ENCODE assay signal across 20 mouse cellular contexts in genomic region chr2:30252521-30252920, GRCm38 (mm10). TPM values are rescaled to one million over a fixed set of nuclear protein-coding genes. Genes with fewer than 3 reads are reported as not detected.
DNase-seq lines count a peak whose midpoint lies in the region; ATAC-seq and TF ChIP-seq lines count a peak whose summit lies in the region.
"Had no signal": no experiment of that assay in that cellular context is flagged by ENCODE, and none has a peak within 500 bp of the region (broad histone marks: within the 10 kb centered on the region; RNA-seq: fewer than 3 reads in every experiment).

No protein-coding gene starts in this region.

- no peaks in the 10 kb centered on the region for H3K9me3 ChIP-seq in stomach, embryonic 14.5 days (ENCODE audit: control insufficient read depth, low read depth, low read length)
- H3K9me3 ChIP-seq: embryonic facial prominence, embryonic 15.5 days; forebrain, embryonic 15.5 days; limb, embryonic 13.5 days had no signal

- TF ChIP-seq CTCF in heart, adult 2 months (IDR thresholded peaks at IDR 0.05) = no peak
- TF ChIP-seq CTCF in left cerebral cortex, adult 2 months (IDR thresholded peaks at IDR 0.05) = no peak

- H3K4me2 ChIP-seq in stomach, embryonic 14.5 days (replicated peaks; ENCODE audit: low read depth, low read length) = no peak overlapping the region
- H3K4me2 ChIP-seq: embryonic facial prominence, embryonic 15.5 days; forebrain, embryonic 15.5 days; limb, embryonic 13.5 days; lung, embryonic 14.5 days had no signal

- ATAC-seq in stomach, embryonic 14.5 days (ENCODE audit: insufficient number of reproducible peaks, insufficient read depth, low FRiP score, low read depth) = no peak
- ATAC-seq: forebrain, embryonic 15.5 days; hindbrain, embryonic 16.5 days; midbrain, embryonic 16.5 days had no signal

- no peak for TF ChIP-seq POLR2A in heart, adult 2 months (IDR thresholded peaks at IDR 0.05; ENCODE audit: insufficient read depth, low read depth, low read length)

- H3K27me3 ChIP-seq in heart, adult 2 months (ENCODE audit: control insufficient read depth, insufficient read depth, low read length) = no peaks in the 10 kb centered on the region
- no peaks in the 10 kb centered on the region for H3K27me3 ChIP-seq in stomach, embryonic 14.5 days (ENCODE audit: control insufficient read depth, insufficient read depth, low read length)
- H3K27me3 ChIP-seq: embryonic facial prominence, embryonic 15.5 days; forebrain, embryonic 15.5 days; limb, embryonic 13.5 days had no signal

- 45% methylated on average over 3 of the region's 3 CpGs for WGBS in heart, adult 2 months
- WGBS in stomach, embryonic 14.5 days = 63% methylated on average over 3 of the region's 3 CpGs

- peak overlapping the region; percentile 70 for H3K27ac ChIP-seq in heart, adult 2 months
- peak overlapping the region; percentile 67; the same call in 1 of the 2 replicates for H3K27ac ChIP-seq in left cerebral cortex, adult 2 months
- H3K27ac ChIP-seq in stomach, embryonic 14.5 days (ENCODE audit: low read length) = peak overlapping the region; percentile 64
- H3K27ac ChIP-seq: forebrain, embryonic 15.5 days; limb, embryonic 13.5 days had no signal

- H3K4me3 ChIP-seq in heart, adult 2 months = no peak overlapping the region
- no peak overlapping the region for H3K4me3 ChIP-seq in left cerebral cortex, adult 2 months
- H3K4me3 ChIP-seq in stomach, embryonic 14.5 days (ENCODE audit: low read depth, low read length) = no peak overlapping the region
- H3K4me3 ChIP-seq: embryonic facial prominence, embryonic 15.5 days; forebrain, embryonic 15.5 days; limb, embryonic 13.5 days had no signal

- H3K4me1 ChIP-seq in heart, adult 2 months (ENCODE audit: control insufficient read depth, insufficient read depth, low read length) = peaks cover 38% of the 10 kb centered on the region
- peaks cover 7% of the 10 kb centered on the region; the same call in 1 of the 2 replicates for H3K4me1 ChIP-seq in stomach, embryonic 14.5 days (ENCODE audit: control insufficient read depth, insufficient read depth, low read length)
- H3K4me1 ChIP-seq: forebrain, embryonic 15.5 days had no signal

- H3K9ac ChIP-seq in heart, adult 2 months (ENCODE audit: low read depth, low read length) = peak overlapping the region; percentile 22; the same call in 1 of the 2 replicates
- no peak overlapping the region for H3K9ac ChIP-seq in stomach, embryonic 14.5 days (replicated peaks; ENCODE audit: low read depth, low read length)
- H3K9ac ChIP-seq: embryonic facial prominence, embryonic 15.5 days; forebrain, embryonic 15.5 days; limb, embryonic 13.5 days; lung, embryonic 14.5 days had no signal

- DNase-seq in heart, adult 2 months = peak in 1 of 2 experiments; percentile 10
- no peak for DNase-seq in heart, postnatal 4 days
- DNase-seq in left cerebral cortex, adult 2 months (ENCODE audit: extremely low spot score in 1 of 2, low spot score in 2 of 2) = no peak
- no peak for DNase-seq in left cerebral cortex, adult 8-10 months (ENCODE audit: low spot score in 2 of 2)
- peak; percentile 62 for DNase-seq in brain, adult 2 months (ENCODE audit: low read depth, low spot score)
- no peak for DNase-seq in urinary bladder, postnatal 36 days (ENCODE audit: low spot score in 2 of 2)
- no peak for DNase-seq in right cerebral cortex, postnatal 25 days
- DNase-seq: gastrocnemius, postnatal 25 days; kidney, postnatal 25 days; lung, embryonic 14.5 days; right cerebral cortex, adult 18-20 months had no signal

- intact Hi-C loops in heart, adult 2 months (cut with DNase I) = no loop called here
- intact Hi-C loops in left cerebral cortex, adult 2 months (cut with DNase I) = no loop called here

- no peak for TF ChIP-seq EP300 in heart, adult 2 months (IDR thresholded peaks at IDR 0.05; ENCODE audit: insufficient read depth, low read depth, low read length)

- H3K36me3 ChIP-seq in heart, adult 2 months (ENCODE audit: control insufficient read depth, insufficient read depth, low read length) = peaks cover 35% of the 10 kb centered on the region
- peaks cover 47% of the 10 kb centered on the region for H3K36me3 ChIP-seq in stomach, embryonic 14.5 days (ENCODE audit: control insufficient read depth, insufficient read depth, low read length)

- H3K79me2 ChIP-seq in heart, adult 2 months (replicated peaks; ENCODE audit: control insufficient read depth, insufficient read depth, low read length) = peaks cover 12% of the 10 kb centered on the region

RNA-seq across cellular contexts. Expression of gene Gm28035, which starts 12.2 kb away (rescaled TPM):
- 1 to 10 TPM; 4.6 to 6.0 TPM for total RNA-seq in heart, adult 2 months (2021)
- 7.6 and 14.7 TPM in 2 replicates for polyA plus RNA-seq in heart, adult 2 months (2012; rRNA removed)
- 1 to 10 TPM in 1 of 2 experiments, under 1 TPM in 1; 0.88 to 1.5 TPM for total RNA-seq in heart, postnatal 4 days (2021)
- 10 to 100 TPM; 11.3 to 15.1 TPM for total RNA-seq in left cerebral cortex, adult 2 months (2021)
- total RNA-seq in left cerebral cortex, adult 8-10 months (2022) = 1 to 10 TPM; 3.8 to 8.8 (median 5.5) TPM
- polyA plus RNA-seq in stomach, embryonic 14.5 days (2014; fragmentation: Nextera tagmentation; extraction: Ambion mirVana) = 0.13 and 0.25 TPM in 2 replicates
- total RNA-seq: common myeloid progenitor, adult 5-6 weeks had no signal

RNA-seq across cellular contexts. Expression of gene Phyhd1, which starts 13.5 kb away (rescaled TPM):
- 100 to 1,000 TPM; 112 to 148 TPM for total RNA-seq in heart, adult 2 months (2021)
- 108 and 180 TPM in 2 replicates for polyA plus RNA-seq in heart, adult 2 months (2012; rRNA removed)
- 10 to 100 TPM; 20.6 to 26.0 TPM for total RNA-seq in heart, postnatal 4 days (2021)
- total RNA-seq in left cerebral cortex, adult 2 months (2021) = 10 to 100 TPM; 21.7 to 27.3 TPM
- total RNA-seq in left cerebral cortex, adult 8-10 months (2022) = 10 to 100 TPM; 16.6 to 22.2 (median 19.5) TPM
- polyA plus RNA-seq in stomach, embryonic 14.5 days (2014; fragmentation: Nextera tagmentation; extraction: Ambion mirVana) = 16.2 and 17.6 TPM in 2 replicates

RNA-seq across cellular contexts. Expression of gene Lrrc8a, which starts 15.0 kb away (rescaled TPM):
- total RNA-seq in heart, adult 2 months (2021) = 10 to 100 TPM; 68.2 to 83.3 TPM
- polyA plus RNA-seq in heart, adult 2 months (2012; rRNA removed) = 46.4 and 49.1 TPM in 2 replicates
- total RNA-seq in heart, postnatal 4 days (2021) = 10 to 100 TPM; 56.3 to 59.2 TPM
- total RNA-seq in left cerebral cortex, adult 2 months (2021) = 10 to 100 TPM; 60.8 to 62.0 TPM
- 10 to 100 TPM; 59.1 to 67.0 (median 61.5) TPM for total RNA-seq in left cerebral cortex, adult 8-10 months (2022)
- 50.0 and 51.9 TPM in 2 replicates for polyA plus RNA-seq in stomach, embryonic 14.5 days (2014; fragmentation: Nextera tagmentation; extraction: Ambion mirVana)

RNA-seq across cellular contexts. Expression of gene Gm28038, which starts 28.3 kb away (rescaled TPM):
- total RNA-seq in heart, adult 2 months (2021) = 1 to 10 TPM; 2.6 to 6.3 TPM
- not detected in 2 replicates for polyA plus RNA-seq in heart, adult 2 months (2012; rRNA removed)
- total RNA-seq in heart, postnatal 4 days (2021) = 1 to 10 TPM in 1 of 2 experiments, not detected in 1; 4.6 TPM
- total RNA-seq in left cerebral cortex, adult 2 months (2021) = not detected
- total RNA-seq in left cerebral cortex, adult 8-10 months (2022) = not detected
- polyA plus RNA-seq in stomach, embryonic 14.5 days (2014; fragmentation: Nextera tagmentation; extraction: Ambion mirVana) = not detected in 2 replicates
- total RNA-seq: common myeloid progenitor, adult 5-6 weeks; gastrocnemius, postnatal 25 days had no signal
- polyA plus RNA-seq: embryonic facial prominence, embryonic 15.5 days; forebrain, embryonic 15.5 days; heart, embryonic 14.5 days; hindbrain, embryonic 16.5 days; limb, embryonic 13.5 days; lung, embryonic 14.5 days; midbrain, embryonic 16.5 days; neural tube, embryonic 14.5 days had no signal

RNA-seq across cellular contexts. Expression of gene Dolk, which starts 33.6 kb away (rescaled TPM):
- total RNA-seq in heart, adult 2 months (2021) = 10 to 100 TPM; 21.6 to 25.3 TPM
- 23.9 and 35.1 TPM in 2 replicates for polyA plus RNA-seq in heart, adult 2 months (2012; rRNA removed)
- total RNA-seq in heart, postnatal 4 days (2021) = 10 to 100 TPM; 23.6 to 23.7 TPM
- 10 to 100 TPM; 22.3 to 25.2 TPM for total RNA-seq in left cerebral cortex, adult 2 months (2021)
- 10 to 100 TPM; 23.3 to 27.7 (median 25.2) TPM for total RNA-seq in left cerebral cortex, adult 8-10 months (2022)
- 30.6 and 32.0 TPM in 2 replicates for polyA plus RNA-seq in stomach, embryonic 14.5 days (2014; fragmentation: Nextera tagmentation; extraction: Ambion mirVana)
